Mouse (Mus musculus): ENCODE measurements around the gene Man1c1. TPM values are rescaled to one million over a fixed set of nuclear protein-coding genes. Genes with fewer than 3 reads are reported as not detected.

The Man1c1 gene
- polyA plus RNA-seq, 1 experiment, result 17.2 TPM

GRCm38 (mm10) chr4:134645042-134645948 is 58.8 kb downstream of the Man1c1 start:
- peak; percentile 46 to 73 for DNase-seq (ENCODE audit: extremely low spot score in 1 of 2, low spot score in 1 of 2)

- no peak for DNase-seq (ENCODE audit: extremely low spot score in 1 of 2, low spot score in 1 of 2)
Observed at GRCm38 (mm10) chr4:134644410-134644809, 59.7 kb downstream of the Man1c1 start.

- DNase-seq (ENCODE audit: extremely low spot score in 1 of 2, low spot score in 1 of 2), result peak in 1 of 2 experiments; percentile 59
Observed at GRCm38 (mm10) chr4:134641711-134642516, 62.2 kb downstream of the Man1c1 start.

GRCm38 (mm10) chr4:134639325-134639724 is 64.8 kb downstream of the Man1c1 start:
- DNase-seq (ENCODE audit: extremely low spot score in 1 of 2, low spot score in 1 of 2), result no peak

- no peak for DNase-seq (ENCODE audit: extremely low spot score in 1 of 2, low spot score in 1 of 2)
Observed at GRCm38 (mm10) chr4:134638111-134638550, 66.0 kb downstream of the Man1c1 start.

- no peak for DNase-seq (ENCODE audit: extremely low spot score in 1 of 2, low spot score in 1 of 2)
Observed at GRCm38 (mm10) chr4:134636406-134636805, 67.7 kb downstream of the Man1c1 start.

- DNase-seq (ENCODE audit: extremely low spot score in 1 of 2, low spot score in 1 of 2), result no peak
Observed at GRCm38 (mm10) chr4:134634001-134634400, 70.1 kb downstream of the Man1c1 start.

- peak in 1 of 2 experiments; percentile 50 for DNase-seq (ENCODE audit: extremely low spot score in 1 of 2, low spot score in 1 of 2)
Observed at GRCm38 (mm10) chr4:134632131-134632711, 71.9 kb downstream of the Man1c1 start.

- peak; percentile 84 to 90 for DNase-seq (ENCODE audit: extremely low spot score in 1 of 2, low spot score in 1 of 2)
Observed at GRCm38 (mm10) chr4:134631471-134632130, 72.5 kb downstream of the Man1c1 start.

GRCm38 (mm10) chr4:134628575-134629384 is 75.3 kb downstream of the Man1c1 start:
- DNase-seq (ENCODE audit: extremely low spot score in 1 of 2, low spot score in 1 of 2), result no peak

GRCm38 (mm10) chr4:134628058-134628457 is 76.0 kb downstream of the Man1c1 start:
- no peak for DNase-seq (ENCODE audit: extremely low spot score in 1 of 2, low spot score in 1 of 2)

GRCm38 (mm10) chr4:134626883-134627282 is 77.2 kb downstream of the Man1c1 start:
- DNase-seq (ENCODE audit: extremely low spot score in 1 of 2, low spot score in 1 of 2), result no peak

- peak; percentile 69 to 78 for DNase-seq (ENCODE audit: extremely low spot score in 1 of 2, low spot score in 1 of 2)
Observed at GRCm38 (mm10) chr4:134626350-134626749, 77.7 kb downstream of the Man1c1 start.

GRCm38 (mm10) chr4:134624109-134624862 is 79.8 kb downstream of the Man1c1 start:
- peak; percentile 57 to 70 for DNase-seq (ENCODE audit: extremely low spot score in 1 of 2, low spot score in 1 of 2)

GRCm38 (mm10) chr4:134621695-134622094 is 82.4 kb downstream of the Man1c1 start:
- DNase-seq (ENCODE audit: extremely low spot score in 1 of 2, low spot score in 1 of 2), result no peak

- DNase-seq (ENCODE audit: extremely low spot score in 1 of 2, low spot score in 1 of 2), result no peak
Observed at GRCm38 (mm10) chr4:134620246-134620645, 83.8 kb downstream of the Man1c1 start.

- no peak for DNase-seq (ENCODE audit: extremely low spot score in 1 of 2, low spot score in 1 of 2)
Observed at GRCm38 (mm10) chr4:134619489-134619870, 84.6 kb downstream of the Man1c1 start.

GRCm38 (mm10) chr4:134618810-134619488 is 85.1 kb downstream of the Man1c1 start:
- no peak for DNase-seq (ENCODE audit: extremely low spot score in 1 of 2, low spot score in 1 of 2)

Measured in frontal cortex, adult 2 months (tissue).